Mouse (Mus musculus): ENCODE results near the gene Cdc5l.
"Not testable (repeated sequence)": the region's sequence is repeated elsewhere in the genome, so short reads cannot be mapped to it uniquely, and the experiment has no call there.

The Cdc5l gene

DNA sequence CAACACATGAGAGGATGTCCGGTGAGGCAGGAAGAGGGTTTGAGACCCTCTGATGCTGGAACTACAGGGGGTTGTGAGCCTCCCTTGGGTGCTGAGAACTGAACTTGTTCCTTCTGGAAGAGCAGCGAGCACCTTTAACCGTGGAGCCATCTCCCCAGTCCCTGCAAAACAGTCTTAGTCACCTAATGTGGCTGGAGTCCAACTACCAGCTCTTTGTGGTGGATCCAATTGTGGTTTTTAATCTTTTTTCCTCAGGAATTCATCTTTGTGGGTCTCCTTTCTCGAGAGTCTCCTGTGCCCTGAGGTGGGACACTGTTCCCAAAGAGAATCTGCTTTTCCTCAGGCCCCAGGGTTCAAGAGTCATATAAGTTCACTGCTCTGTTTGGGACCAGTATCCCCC, 12.4 kb upstream of the Cdc5l start:
- DNase-seq (ENCODE audit: low spot score) = peak; percentile 22

DNA sequence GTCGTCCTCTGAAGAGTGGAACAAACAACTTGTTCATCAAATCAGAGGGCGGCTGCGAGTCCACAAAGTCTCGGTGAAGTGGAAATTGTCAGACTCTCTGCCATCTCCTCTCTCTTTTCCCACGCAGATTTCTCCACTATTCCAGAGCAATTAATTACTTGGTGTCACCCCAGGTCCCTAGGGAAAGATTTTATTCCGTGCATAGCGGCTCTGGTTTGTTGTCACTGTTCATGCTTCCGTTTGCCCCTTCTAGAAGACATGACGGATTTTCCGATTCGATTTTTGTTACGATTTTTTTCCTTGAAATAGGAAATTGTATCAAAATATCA, 689 bp upstream of the Cdc5l start:
- DNase-seq (ENCODE audit: low spot score) = peak; percentile 62

DNA sequence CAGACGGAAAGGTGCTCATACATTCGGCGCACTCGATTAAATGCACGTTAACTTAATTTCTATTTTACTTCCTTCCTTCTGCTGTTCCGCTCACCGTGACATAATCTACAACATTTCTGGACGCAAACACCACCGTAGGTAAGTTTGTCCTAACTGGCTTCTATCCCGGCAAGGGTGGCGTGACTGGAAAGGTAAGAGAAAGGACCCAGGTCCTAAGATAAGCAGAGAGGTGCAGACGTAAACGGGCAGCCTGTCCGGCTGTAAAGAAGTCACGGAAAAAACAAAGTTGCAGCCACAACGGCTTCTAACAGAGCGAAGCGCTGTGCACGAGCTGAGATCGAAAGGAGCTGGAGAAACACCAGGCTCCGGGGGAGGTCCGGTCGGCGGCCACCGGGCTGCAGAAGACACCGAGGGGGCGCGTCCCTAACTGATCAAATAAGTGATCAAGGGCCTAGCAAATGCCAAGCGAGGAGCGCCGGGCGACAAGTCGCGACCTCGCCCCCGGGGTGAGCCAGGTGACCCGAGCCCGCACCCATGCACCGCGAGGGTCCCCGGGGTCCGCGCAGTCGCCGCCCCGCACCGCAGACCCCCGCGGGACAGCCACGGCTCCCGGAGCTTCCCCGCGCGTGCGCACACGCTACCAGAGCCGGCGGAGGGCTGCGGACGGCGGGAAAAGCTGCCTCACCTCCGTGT, 685 bp downstream of the Cdc5l start:
- DNase-seq (ENCODE audit: low spot score) = no peak

DNA sequence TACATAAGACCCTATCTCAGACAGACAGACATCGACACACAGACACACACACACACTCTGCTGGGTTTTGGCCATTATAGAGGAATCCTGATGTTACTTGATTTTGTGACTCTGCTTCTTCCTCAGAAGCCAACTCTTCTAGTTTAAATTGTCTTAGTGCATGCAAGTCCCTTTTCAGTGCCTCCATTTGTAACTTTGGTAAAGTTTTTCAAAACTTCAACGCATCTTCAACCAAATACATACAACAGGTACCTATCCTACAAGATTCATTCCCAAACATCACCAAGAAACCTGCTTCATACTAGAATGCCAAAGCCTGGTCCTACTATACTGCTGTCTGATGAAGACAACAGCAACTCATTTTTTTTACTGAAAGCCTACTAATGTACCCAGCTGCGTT, 1.5 kb downstream of the Cdc5l start:
- DNase-seq (ENCODE audit: low spot score) = no peak

DNA sequence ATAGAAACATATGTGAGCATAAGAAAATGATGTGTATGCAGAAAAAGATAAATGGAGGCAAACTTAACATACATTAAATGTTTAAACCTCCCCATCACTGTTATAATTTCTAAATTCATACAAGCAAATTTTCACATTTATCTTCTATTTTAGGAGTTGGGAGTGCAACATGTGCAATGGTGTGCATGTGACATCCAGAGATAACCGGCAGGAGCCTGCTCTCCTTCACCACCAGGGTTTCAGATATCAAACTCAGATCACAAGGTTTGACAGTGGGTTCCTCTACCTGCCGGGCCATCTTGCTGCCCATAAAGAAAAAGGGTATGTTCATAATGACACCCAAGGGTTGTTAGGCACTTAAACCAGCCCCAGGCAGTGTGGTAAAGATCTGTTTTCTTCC, 16.1 kb downstream of the Cdc5l start:
- no peak for DNase-seq (ENCODE audit: low spot score)

DNA sequence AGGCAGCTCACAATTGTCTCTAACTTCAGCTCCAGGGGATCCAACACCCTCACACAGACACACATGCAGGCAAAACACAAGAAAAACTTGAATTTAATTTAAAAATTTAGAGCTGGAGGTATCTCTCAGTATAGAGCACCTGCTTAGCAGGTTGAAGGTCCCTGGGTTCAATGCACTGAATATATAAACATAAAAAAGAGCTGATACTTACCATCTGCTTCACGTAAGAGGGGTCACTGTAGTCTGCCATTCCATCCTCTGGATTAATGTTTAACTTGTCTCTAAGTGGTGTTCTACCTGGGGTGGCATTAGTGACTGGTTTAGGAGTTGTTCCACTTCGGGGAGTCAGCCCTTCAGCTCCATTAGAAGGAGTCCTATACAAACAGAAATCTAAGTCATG, 21.9 kb downstream of the Cdc5l start:
- DNase-seq (ENCODE audit: low spot score) = not testable (repeated sequence)

DNA sequence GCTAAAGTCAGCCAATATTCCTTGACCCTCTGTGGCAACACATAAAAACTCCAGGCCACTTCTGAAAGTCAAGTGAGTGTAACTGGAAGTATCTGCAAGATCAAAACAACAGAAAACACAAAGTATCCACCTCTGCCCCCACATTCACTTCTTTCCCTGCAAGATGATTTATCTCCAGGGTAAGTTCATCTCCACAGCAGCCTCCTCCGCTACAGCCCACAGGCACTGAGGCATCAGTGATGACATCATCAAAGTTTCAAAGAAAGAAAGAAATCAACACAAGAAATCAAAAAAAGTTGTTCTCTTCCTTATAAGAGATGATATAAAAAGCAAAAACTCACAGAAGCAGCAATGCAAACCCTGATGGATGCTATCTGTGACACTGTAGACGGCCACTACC, 24.8 kb downstream of the Cdc5l start:
- no peak for DNase-seq (ENCODE audit: low spot score)

DNA sequence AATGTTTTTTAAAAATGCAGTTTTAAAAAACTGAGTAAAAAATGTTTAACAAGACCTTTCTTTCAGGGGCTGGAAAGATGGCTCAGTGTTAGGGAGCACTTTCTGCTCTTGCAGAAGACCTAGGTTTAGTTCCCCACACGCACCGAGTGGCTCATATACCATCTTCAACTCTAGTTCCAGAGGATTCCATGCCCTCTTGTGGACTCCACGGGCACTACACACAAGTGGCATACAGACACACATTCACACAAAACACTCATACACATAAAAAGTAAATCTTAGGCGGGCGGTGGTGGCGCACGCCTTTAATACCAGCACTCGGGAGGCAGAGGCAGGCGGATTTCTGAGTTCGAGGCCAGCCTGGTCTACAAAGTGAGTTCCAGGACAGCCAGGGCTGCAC, 27.3 kb downstream of the Cdc5l start:
- no peak for DNase-seq (ENCODE audit: low spot score)

DNA sequence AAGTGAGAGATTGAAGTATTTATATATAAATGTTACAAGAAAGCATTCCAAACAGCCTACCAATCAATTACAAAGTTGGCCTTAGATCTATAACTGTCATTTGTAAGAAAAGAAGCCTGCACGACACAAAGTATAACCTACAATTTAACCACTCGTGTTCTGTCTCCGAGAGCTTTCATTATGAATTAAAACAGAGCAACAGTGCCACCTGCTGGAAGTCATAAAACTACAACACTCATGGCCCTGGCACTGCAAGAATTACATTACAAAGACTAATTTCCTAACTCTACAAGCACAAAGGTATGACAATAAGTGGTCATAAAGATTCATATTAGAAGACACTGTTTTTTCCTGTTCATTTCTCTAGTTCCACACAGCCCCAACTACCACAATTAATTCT, 30.3 kb downstream of the Cdc5l start:
- peak; percentile 77 for DNase-seq (ENCODE audit: low spot score)

DNA sequence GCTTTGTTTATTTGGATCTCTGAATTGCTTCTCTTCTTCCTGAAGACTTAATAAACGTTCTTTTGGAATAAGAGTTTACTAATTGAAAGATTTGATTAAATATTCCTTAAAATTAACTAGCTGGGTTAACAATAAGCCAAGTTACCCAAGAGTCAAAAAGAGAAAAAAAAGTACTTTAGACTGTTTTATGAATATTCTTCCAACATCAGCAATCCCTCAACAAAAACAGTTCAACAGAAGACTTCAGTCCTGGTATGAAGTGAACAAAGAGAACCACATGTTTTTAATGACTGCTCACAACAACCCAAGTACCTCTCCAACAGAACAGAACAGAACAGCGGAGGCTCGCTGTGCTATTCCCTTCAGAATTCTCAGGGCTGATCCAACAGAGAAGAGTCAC, 30.9 kb downstream of the Cdc5l start:
- DNase-seq (ENCODE audit: low spot score) = no peak

DNA sequence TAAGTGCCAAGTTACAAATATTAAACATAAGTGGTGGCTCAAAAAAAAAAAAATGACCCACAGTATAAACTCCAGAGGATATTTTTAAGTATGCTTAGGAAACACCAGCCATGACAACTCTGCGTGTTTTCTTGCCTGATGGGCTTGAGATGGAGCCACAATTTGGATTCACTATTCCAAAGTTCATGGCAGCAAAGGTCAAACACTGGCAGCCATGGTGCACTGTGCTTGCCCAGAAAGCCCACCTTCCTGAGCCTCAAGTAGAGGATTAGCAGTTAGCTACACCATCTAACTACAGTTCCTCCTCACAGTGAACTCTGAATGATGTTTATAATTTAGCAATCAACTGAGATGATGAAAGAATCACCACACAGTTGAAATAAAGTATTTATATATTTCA, 31.4 kb downstream of the Cdc5l start:
- no peak for DNase-seq (ENCODE audit: low spot score)

DNA sequence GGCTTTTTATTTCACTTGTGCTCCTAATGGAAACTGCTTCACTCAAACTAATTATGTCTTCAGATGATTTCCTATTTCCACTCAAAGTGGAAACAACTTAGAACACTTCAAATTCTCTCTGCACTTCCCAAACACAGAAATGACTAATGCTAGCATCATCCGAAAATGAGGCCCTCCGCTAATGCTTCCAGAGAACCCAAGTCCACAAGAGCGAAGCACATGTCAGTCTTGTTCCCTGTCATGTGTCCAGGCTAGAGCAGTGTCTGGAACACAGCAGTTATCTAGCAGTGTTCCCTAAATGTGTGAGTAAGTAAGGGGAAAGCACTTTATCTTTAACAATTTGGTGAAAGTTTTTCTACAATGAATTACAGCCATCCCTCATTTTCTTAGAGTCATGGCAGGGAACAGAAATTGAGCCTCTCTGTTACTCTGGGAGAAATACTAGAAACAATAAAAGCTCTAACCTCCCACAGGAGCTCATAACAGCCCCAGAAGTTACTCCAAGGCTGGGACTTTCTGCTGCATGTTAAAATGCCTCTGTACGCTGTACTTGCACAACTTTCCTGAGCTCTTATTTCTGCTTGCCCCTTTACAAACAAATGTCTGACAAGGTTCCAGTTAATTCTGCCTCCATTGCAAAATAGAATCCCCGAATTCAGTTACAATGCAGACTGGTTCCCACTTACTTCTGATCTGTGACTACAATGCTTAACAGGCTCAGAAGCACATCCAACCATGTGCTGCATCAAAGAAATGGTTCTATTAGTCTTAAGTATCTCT, 32.2 kb downstream of the Cdc5l start:
- DNase-seq (ENCODE audit: low spot score) = no peak

DNA sequence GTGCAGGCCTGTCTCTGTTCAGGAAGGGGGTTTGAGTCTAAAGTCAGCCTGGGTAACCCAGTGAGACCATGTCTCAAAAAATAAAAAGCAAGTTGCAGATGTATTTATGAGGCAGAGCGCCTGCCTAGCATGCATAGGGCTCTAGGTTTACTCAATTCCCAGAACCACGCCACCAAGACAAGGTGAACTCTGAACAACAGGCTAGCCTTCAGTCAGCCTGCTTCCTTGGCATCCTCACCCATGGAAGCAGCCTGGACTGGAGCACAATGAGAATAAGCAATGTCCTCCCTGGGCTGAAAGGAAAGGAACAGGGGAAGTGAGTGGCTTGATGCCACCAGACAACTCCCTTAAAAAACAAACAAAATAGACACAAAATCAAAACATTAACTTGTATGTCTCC, 35.5 kb downstream of the Cdc5l start:
- DNase-seq (ENCODE audit: low spot score) = no peak

DNA sequence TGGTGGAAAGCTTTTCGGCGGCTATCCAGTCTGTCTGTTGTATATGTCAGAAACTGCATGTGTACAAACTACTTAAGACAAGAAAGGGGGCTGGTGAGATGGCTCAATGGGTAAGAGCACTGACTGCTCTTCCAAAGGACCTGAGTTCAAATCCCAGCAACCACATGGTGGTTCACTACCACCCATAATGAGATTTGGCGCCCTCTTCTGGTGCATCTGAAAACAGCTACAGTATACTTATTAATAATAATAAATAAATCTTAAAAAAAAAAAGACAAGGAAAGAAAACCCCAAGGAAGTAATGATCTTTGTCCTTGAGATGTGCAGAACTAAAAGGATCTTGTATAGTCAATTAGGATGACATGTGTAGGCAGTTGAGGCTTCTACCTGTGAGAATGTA, 36.0 kb downstream of the Cdc5l start:
- DNase-seq (ENCODE audit: low spot score) = no peak

DNA sequence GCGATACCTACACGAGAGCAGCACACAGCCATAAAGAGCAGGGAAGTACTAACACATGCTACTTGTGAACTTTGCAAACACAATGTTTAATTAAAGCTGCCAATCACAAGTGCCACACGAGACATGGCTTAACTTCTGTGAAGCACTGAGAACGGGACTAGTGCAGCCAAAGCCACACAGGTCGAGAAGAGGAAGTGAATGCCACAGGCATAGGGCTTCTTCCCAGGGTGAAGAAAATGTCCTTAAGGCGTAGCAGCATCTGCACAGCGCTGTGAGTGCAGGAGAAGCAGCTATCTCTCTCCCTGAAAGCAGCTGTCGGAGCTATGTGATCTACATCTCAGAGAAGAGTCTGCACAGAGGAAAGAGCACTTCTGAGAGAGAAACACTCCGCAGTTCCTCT, 38.9 kb downstream of the Cdc5l start:
- DNase-seq (ENCODE audit: low spot score) = no peak

DNA sequence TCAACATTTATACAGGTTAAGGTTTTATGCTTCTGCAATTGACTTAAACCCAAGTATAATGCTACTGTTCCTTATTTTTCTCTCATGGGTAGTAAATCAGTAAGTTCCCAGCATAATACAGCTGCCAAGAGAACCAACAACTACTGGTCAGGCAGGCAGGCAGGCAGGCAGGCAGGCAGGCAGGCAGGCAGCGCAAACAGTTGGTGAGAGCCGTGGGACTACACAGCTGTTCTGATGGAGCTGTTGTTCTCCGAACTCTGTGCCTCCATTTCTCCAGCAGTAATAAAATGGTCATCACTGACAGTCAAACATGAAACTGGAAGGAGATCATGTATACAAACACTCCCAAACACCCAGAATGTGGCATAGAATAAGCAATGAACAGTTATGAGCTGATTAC, 39.8 kb downstream of the Cdc5l start:
- no peak for DNase-seq (ENCODE audit: low spot score)

DNA sequence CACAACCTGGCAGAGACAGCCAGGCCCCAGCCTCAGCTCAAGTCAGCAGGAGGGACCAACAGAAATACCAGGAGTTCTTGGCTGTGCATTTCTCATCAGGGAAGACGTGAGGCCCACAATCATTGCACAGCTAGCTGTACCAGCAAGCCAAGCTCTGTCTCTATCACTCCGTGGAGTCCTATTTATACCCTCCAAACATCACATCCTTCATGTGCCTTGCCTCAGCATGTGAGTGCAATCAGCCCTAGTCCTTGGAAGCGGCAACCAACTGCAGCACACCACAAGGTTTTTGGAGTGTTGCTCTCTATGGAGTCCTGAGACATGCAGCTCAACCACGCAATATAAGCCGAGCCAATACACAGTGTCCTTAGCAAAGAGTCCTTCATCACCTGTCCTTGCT, 43.6 kb downstream of the Cdc5l start:
- DNase-seq (ENCODE audit: low spot score) = no peak

DNA sequence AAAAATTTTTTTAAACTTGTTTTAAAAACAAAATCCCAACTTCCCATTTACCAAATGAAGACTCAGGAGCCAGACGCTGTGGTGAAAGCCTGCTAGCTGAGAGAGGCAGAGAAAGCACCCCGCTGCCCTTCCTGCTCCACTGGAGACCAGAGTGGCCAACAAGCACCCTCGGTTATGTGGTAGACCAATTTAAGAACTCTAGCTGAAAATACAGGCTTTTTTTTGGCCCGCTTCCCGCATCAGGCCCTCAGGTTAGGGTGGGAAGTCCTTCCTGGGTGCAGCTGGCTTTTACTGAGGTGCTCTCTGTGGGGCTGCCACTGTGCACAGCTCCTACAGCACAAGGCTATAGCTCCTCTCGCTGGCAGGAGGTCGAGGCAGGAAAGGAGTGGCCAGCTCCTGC, 46.6 kb downstream of the Cdc5l start:
- no peak for DNase-seq (ENCODE audit: low spot score)

DNA sequence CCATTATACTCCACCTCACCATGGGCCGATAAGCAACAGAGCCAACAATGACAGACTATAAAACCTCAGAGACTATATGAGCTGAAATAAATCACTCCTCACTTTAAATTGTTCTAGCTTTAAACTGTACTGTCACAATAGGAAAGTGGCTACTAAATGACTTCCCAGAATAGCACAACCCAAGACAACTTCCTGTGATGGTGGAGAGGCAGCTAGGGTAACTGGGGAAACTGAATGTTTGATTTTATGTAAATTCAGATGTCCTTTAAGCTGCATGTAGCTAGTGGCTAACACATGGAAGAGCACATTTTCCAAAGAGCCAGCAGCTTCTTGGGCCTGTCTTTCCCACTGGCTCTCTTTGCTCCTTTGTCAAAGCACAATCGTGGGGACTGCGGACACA, 50.2 kb downstream of the Cdc5l start:
- DNase-seq (ENCODE audit: low spot score) = no peak

DNA sequence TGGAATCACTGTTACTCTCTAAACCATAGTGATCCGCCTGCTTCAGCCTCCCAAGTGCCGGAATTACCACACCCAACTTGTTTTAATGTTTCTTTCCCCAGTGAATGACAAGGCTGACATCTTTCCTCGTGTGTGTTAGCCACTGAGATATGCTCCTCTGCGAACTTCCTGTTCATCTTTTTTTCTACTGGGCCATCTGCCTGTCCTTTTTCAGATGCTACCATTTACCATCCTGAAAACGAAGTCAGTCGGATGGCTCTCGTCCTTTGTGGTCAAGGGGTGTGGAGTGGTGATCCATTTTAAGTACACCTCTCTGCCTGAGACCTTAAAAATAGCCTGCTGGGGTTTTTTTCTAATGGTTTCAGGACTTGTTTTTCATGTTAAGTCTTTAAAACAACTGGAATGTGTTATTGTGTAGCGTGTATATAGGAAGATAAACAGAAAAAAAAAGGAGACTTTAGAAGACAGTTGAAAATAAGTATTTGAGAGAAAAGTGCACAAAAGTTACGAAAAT, 54.2 kb downstream of the Cdc5l start:
- DNase-seq (ENCODE audit: low spot score) = no peak

DNA sequence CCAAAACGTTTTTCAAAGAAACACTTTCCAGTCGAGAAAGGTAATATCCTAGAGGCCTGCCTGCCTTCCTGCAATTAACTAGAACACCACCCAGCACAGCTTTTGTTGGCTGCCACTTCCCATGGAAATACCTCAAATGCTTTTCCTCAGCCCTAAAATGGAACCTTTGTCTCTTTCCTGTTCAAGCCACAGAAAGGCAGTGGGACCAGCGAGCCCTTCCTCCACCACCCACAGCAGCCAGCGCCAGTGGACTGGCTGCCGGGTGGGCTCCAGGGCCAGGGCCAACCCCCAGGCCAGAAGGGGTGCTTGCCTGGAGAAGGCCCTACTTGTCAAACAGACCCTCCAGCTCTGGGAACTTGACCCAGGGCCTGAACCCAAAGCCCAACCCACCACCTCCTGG, 56.2 kb downstream of the Cdc5l start:
- no peak for DNase-seq (ENCODE audit: low spot score)

DNA sequence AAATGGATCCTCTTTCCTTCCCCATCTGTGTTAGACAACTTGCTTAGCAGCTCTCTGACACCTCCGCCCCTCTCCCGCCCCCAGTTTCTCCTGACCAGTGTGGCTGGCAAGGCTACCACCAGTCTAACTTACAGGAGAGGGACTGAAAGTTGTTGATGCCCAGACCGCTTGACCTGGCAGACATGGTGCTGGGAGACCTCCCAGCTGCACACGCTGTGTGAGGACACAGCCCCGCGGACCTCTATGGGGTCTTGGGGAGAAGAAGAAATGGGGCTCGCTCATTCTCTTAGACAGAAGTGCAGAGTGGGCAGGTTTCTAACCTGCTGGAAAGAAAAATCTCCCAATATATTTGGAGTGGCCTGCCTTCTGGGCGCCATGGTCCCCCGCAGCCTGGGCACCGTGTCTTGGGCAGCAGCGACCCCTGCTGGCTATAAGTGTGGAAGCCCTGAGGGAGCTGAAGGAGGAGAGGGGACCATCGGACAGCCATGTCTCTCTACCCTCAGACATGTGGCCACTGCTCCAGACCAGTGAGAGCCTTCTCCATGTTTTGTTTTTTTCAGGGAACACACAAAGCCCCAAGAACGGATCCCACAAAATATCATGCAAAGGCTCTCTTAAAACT, 59.4 kb downstream of the Cdc5l start:
- peak; percentile 72 for DNase-seq (ENCODE audit: low spot score)

DNA sequence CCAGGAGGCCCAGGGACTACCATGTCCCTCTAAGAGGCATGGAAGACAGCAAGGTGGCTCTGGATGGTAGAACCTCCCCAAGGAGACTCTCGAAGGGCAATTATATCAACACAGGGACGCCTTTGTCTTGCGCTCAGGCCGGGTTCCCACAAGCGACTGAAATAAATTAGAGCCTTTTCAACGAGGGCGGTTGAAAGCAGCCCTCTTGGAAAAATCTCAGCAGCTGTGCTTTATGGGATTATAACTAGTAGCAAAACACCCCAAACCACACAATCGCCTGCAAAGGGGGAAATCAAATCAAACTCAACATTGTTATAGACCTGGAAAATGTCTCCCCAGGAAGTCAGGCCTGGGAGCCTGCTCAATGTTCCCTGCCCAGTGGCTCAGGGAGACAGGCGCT, 62.5 kb downstream of the Cdc5l start:
- DNase-seq (ENCODE audit: low spot score) = no peak
